Mouse (Mus musculus) lung, embryonic 16.5 days (tissue): ENCODE data around the gene Cfh. TPM values are rescaled to one million over a fixed set of nuclear protein-coding genes. Genes with fewer than 3 reads are reported as not detected.
"Not testable (repeated sequence)": the region's sequence is repeated elsewhere in the genome, so short reads cannot be mapped to it uniquely, and the experiment has no call there.

Experiments
- ATAC-seq: fragments of 200-750 bp; cut with Nextera tagmentation; 2 replicates; pipeline ENCODE4 v1.8.0; 2017; ENCODE audit warnings: low read depth, mild to moderate bottlenecking, moderate library complexity
- H3K27ac ChIP-seq: fragments of 300-500 bp; sonication (generic); 2 replicates; pipeline ENCODE4 v1.5.1; 2014; ENCODE audit warnings: mild to moderate bottlenecking, control low read depth, low read length
- H3K27me3 ChIP-seq: fragments of 300-500 bp; sonication (generic); 2 replicates; pipeline ENCODE4 v1.6.1; 2014; ENCODE audit warnings: low read depth, low read length, mixed read lengths; ENCODE audit not compliant: control insufficient read depth, insufficient read depth
- H3K36me3 ChIP-seq: fragments of 300-500 bp; sonication (generic); 2 replicates; pipeline ENCODE4 v1.6.1; 2014; ENCODE audit warnings: low read length; ENCODE audit not compliant: control insufficient read depth, insufficient read depth
- H3K4me1 ChIP-seq: fragments of 300-500 bp; sonication (generic); replicated peaks from 2 replicates; pipeline ENCODE4 v1.6.1; 2014; ENCODE audit warnings: low read length, mixed read lengths; ENCODE audit not compliant: control insufficient read depth, insufficient read depth
- H3K4me2 ChIP-seq: fragments of 300-500 bp; sonication (generic); 2 replicates; pipeline ENCODE4 v1.6.1; 2014; ENCODE audit warnings: low read depth, low read length, control low read depth
- H3K4me3 ChIP-seq: fragments of 300-500 bp; sonication (generic); 2 replicates; pipeline ENCODE4 v1.5.1; 2014; ENCODE audit warnings: mild to moderate bottlenecking, low read length, control low read depth
- H3K9ac ChIP-seq: fragments of 300-500 bp; sonication (generic); 2 replicates; pipeline ENCODE4 v1.6.1; 2014; ENCODE audit warnings: low read length, control low read depth
- H3K9me3 ChIP-seq: fragments of 300-500 bp; sonication (generic); 2 replicates; pipeline ENCODE4 v1.6.1; 2016; ENCODE audit warnings: low read length; ENCODE audit not compliant: control insufficient read depth
- WGBS: fragments of 180-500 bp; shearing (Covaris S2); extraction: QIAGEN DNeasy Blood & Tissue Kit; methylation state at CpG from one replicate; pipeline ENCODE4 v1.1.7; 2014; 5-methylcytosine and 5-hydroxymethylcytosine counted together
- polyA plus RNA-seq: library from polyadenylated mRNA; unstranded; fragments of >200 nt; fragmentation: Nextera tagmentation; extraction: Ambion mirVana; gene quantifications from 2 replicates; pipeline ENCODE4 v1.2.1, GENCODE M21; 2015

Cfh gene
- 17.4 and 18.0 TPM in 2 replicates for polyA plus RNA-seq

DNA sequence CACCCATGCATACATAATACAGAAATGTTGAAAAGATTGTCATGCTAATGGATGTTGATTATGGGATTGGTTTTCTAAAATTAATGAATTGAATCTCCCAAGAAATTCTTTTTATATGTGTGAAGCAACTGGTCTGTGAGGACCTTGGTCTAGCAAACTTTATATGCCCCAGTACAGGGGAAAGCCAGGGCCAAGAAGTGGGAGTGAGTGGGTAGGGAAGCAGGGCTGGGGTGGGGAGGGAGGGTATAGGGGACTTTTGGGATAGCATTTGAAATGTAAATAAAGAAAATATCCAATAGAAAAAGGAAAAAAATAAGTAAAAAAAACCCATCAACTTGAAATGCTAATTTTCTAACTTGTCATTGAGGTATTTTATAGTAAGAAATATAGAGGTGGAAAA lies at the start of gene Cfh:
Gene Cfh, minus strand, starts transcription at position 101 of the 400 bp plus-strand sequence.
- H3K4me2 ChIP-seq, H3K4me3 ChIP-seq, H3K4me1 ChIP-seq, ATAC-seq, H3K27me3 ChIP-seq, H3K9me3 ChIP-seq, H3K36me3 ChIP-seq, H3K27ac ChIP-seq, H3K9ac ChIP-seq: not testable (repeated sequence)

- no peak for ATAC-seq
- Histone ChIP-seq H3K27me3 (no peaks in the 10 kb centered on the region), H3K4me1 (no peaks in the 10 kb centered on the region), H3K9ac (no peak overlapping the region), H3K4me2 (no peak overlapping the region), H3K9me3 (no peaks in the 10 kb centered on the region), H3K36me3 (no peaks in the 10 kb centered on the region), H3K4me3 (no peak overlapping the region), H3K27ac (no peak overlapping the region)
- 61% methylated on average over 8 of the region's 8 CpGs for WGBS
Measured at GRCm38 (mm10) chr1:140226673-140227072, 43.1 kb upstream of the Cfh start.

GRCm38 (mm10) chr1:140225221-140225620 lies 41.7 kb upstream of the Cfh start:
- no peak for ATAC-seq
- H3K27ac ChIP-seq = no peak overlapping the region
- no peak overlapping the region for H3K4me3 ChIP-seq
- H3K36me3 ChIP-seq = no peaks in the 10 kb centered on the region
- no peak overlapping the region for H3K9ac ChIP-seq
- H3K4me2 ChIP-seq = no peak overlapping the region
- H3K4me1 ChIP-seq = no peaks in the 10 kb centered on the region
- H3K27me3 ChIP-seq = no peaks in the 10 kb centered on the region
- 24% methylated on average over 2 of the region's 3 CpGs for WGBS
- H3K9me3 ChIP-seq = no peaks in the 10 kb centered on the region

DNA sequence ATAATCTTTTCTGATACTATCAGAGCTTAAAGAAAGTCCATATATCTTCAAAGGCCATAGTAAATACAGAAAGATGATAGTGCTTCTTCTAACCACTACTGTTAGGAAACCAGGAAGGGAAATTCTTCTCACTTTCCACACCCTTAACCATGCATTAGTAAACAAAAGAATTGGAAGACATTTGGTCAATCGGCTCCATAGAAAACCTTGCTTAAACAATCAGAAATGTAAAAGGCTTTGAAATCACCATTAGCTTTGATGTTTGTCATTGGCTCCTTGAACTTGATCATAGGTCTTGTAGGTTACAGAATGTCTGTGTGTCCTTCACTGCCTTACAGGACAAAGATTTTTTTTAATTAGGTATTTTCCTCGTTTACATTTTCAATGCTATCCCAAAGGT lies 21.8 kb upstream of the Cfh start:
- Histone ChIP-seq H3K9ac (no peak overlapping the region), H3K4me1 (no peaks in the 10 kb centered on the region), H3K36me3 (no peaks in the 10 kb centered on the region), H3K4me3 (no peak overlapping the region), H3K27me3 (no peaks in the 10 kb centered on the region), H3K9me3 (no peaks in the 10 kb centered on the region), H3K4me2 (no peak overlapping the region), H3K27ac (no peak overlapping the region)
- no peak for ATAC-seq
- 60% methylated on average over 2 of the region's 2 CpGs for WGBS

DNA sequence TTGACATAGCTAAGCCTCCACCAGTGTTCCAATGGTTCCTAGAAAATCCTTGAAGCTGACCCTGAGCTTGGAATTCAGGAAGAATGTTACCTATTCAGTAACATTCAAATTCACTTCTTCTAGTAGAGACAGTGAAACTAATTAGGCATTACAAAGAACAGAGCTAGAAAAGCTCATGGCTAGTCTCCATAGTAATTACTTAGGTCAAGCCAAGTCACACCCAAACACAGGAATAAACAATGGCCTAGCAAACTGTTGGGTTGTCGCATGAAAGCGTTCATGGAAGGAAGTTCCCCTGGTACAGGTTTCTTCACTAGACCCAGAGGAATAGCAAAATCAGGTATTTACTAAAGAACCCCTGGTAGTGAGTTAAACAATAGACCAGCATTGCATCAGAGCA lies 4.9 kb upstream of the Cfh start:
- not testable (repeated sequence) for H3K9me3 ChIP-seq, H3K4me2 ChIP-seq, H3K9ac ChIP-seq, H3K27ac ChIP-seq, H3K36me3 ChIP-seq, H3K4me1 ChIP-seq, ATAC-seq, H3K4me3 ChIP-seq, H3K27me3 ChIP-seq
- 82% methylated on average over 2 of the region's 2 CpGs for WGBS

- Histone ChIP-seq H3K4me3 (no peak overlapping the region), H3K27ac (no peak overlapping the region)
- 23% methylated on average over 2 of the region's 2 CpGs for WGBS
Measured at GRCm38 (mm10) chr1:140183208-140183607, 356 bp downstream of the Cfh start.

DNA sequence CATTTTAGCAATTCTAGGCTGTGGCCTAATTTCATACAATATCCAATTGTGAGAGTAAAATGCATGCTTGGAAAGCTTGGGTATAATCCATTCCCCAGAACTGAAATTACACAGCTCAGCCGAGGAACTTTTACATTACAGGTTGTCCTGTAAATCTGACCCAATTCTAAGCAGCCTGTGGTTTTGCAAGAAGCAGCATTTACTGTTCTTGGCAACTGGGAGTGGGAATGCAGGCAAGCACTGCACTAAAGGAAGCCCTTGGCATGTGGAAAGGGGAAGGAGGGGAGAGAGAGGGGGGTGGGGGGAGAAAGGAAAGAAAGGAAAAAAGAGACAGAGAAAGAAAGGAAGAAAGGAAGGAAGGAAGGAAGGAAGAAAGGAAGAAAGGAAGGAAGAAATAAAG lies 3.4 kb downstream of the Cfh start:
- no peaks in the 10 kb centered on the region; the same call in 1 of the 2 replicates for H3K4me1 ChIP-seq

More at GRCm38 (mm10) chr1:140183208-140183607, 356 bp downstream of the Cfh start:
- peak; percentile 88 for ATAC-seq
- H3K4me1 ChIP-seq = no peaks in the 10 kb centered on the region; the same call in 1 of the 2 replicates
- H3K9ac ChIP-seq = no peak overlapping the region
- no peaks in the 10 kb centered on the region for H3K27me3 ChIP-seq
- no peaks in the 10 kb centered on the region for H3K9me3 ChIP-seq
- no peaks in the 10 kb centered on the region for H3K36me3 ChIP-seq
- no peak overlapping the region for H3K4me2 ChIP-seq

DNA sequence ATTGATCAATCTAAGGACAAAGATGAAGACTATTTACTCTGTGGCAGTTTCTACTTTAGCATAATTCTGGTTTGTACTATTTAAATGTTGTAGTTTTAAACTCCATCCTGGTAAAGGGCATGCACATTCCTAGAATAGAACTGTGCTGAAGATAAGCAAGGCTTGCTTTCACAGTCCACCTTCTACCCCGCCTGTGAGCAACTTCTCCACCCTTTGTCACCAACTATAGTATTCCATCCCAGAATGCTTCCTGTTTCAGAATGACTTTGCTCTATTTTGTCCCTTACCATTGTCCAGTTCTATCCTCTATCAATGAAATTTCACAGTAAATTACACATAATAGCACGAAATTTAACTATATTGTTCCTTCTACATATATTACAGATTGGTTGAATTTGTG lies 8.1 kb downstream of the Cfh start:
- no peaks in the 10 kb centered on the region for H3K27me3 ChIP-seq
- no peaks in the 10 kb centered on the region for H3K9me3 ChIP-seq
- H3K4me1 ChIP-seq = no peaks in the 10 kb centered on the region
- H3K9ac ChIP-seq = no peak overlapping the region
- ATAC-seq = no peak
- no peak overlapping the region for H3K4me3 ChIP-seq
- H3K36me3 ChIP-seq = no peaks in the 10 kb centered on the region
- no peak overlapping the region for H3K4me2 ChIP-seq
- H3K27ac ChIP-seq = no peak overlapping the region
- WGBS = 45% methylated on average over 2 of the region's 2 CpGs

More for the DNA sequence above, 3.4 kb downstream of the Cfh start:
- no peaks in the 10 kb centered on the region for H3K36me3 ChIP-seq
- no peak overlapping the region for H3K4me3 ChIP-seq
- no peak overlapping the region for H3K4me2 ChIP-seq
- WGBS = 44% methylated on average over 1 of the region's 1 CpGs
- H3K9ac ChIP-seq = no peak overlapping the region
- H3K27me3 ChIP-seq = no peaks in the 10 kb centered on the region
- H3K27ac ChIP-seq = no peak overlapping the region
- H3K9me3 ChIP-seq = no peaks in the 10 kb centered on the region
- no peak for ATAC-seq

GRCm38 (mm10) chr1:140171581-140172154 lies 11.9 kb downstream of the Cfh start:
- H3K4me2 ChIP-seq = no peak overlapping the region
- 27% methylated on average over 4 of the region's 4 CpGs for WGBS
- H3K9ac ChIP-seq = no peak overlapping the region
- no peaks in the 10 kb centered on the region for H3K9me3 ChIP-seq
- H3K4me3 ChIP-seq = no peak overlapping the region
- H3K27ac ChIP-seq = no peak overlapping the region
- no peaks in the 10 kb centered on the region for H3K36me3 ChIP-seq
- no peaks in the 10 kb centered on the region for H3K4me1 ChIP-seq
- no peaks in the 10 kb centered on the region for H3K27me3 ChIP-seq
- ATAC-seq = no peak

GRCm38 (mm10) chr1:140158970-140159369 lies 24.6 kb downstream of the Cfh start:
- Histone ChIP-seq H3K4me1 (no peaks in the 10 kb centered on the region), H3K4me2 (no peak overlapping the region), H3K4me3 (no peak overlapping the region), H3K9ac (no peak overlapping the region), H3K27ac (no peak overlapping the region), H3K36me3 (no peaks in the 10 kb centered on the region), H3K27me3 (no peaks in the 10 kb centered on the region), H3K9me3 (no peaks in the 10 kb centered on the region)
- WGBS = 79% methylated on average over 2 of the region's 3 CpGs
- no peak for ATAC-seq
